Mouse (Mus musculus) heart, embryonic 11.5 days (tissue): Measurements from ENCODE around the gene Syt6. TPM values are rescaled to one million over a fixed set of nuclear protein-coding genes. Genes with fewer than 3 reads are reported as not detected.

Experiments
- ATAC-seq: fragments of 200-750 bp; cut with Nextera tagmentation; replicated peaks from 2 replicates; pipeline ENCODE4 v1.8.0; 2017; ENCODE audit warnings: moderate library complexity; ENCODE audit not compliant: insufficient number of reproducible peaks, low FRiP score, low TSS enrichment
- H3K27ac ChIP-seq: fragments of 300-500 bp; sonication (generic); 2 replicates; pipeline ENCODE4 v1.5.1; 2014; ENCODE audit warnings: mild to moderate bottlenecking, low read depth, low read length
- H3K27me3 ChIP-seq: fragments of 300-500 bp; sonication (generic); 2 replicates; pipeline ENCODE4 v1.6.1; 2014; ENCODE audit warnings: mild to moderate bottlenecking, low read length, mixed read lengths; ENCODE audit not compliant: control insufficient read depth, insufficient read depth
- H3K36me3 ChIP-seq: fragments of 300-500 bp; sonication (generic); 2 replicates; pipeline ENCODE4 v1.6.1; 2014; ENCODE audit warnings: mild to moderate bottlenecking, low read length, moderate library complexity, mixed read lengths; ENCODE audit not compliant: control insufficient read depth, insufficient read depth
- H3K4me1 ChIP-seq: fragments of 300-500 bp; sonication (generic); 2 replicates; pipeline ENCODE4 v1.6.1; 2014; ENCODE audit warnings: low read length; ENCODE audit not compliant: control insufficient read depth, insufficient read depth
- H3K4me2 ChIP-seq: fragments of 300-500 bp; sonication (generic); 2 replicates; pipeline ENCODE4 v1.6.1; 2014; ENCODE audit warnings: mild to moderate bottlenecking, moderate library complexity
- H3K4me3 ChIP-seq: fragments of 300-500 bp; sonication (generic); 2 replicates; pipeline ENCODE4 v1.5.1; 2014; ENCODE audit warnings: low read depth, low read length
- H3K9ac ChIP-seq: fragments of 300-500 bp; sonication (generic); 2 replicates; pipeline ENCODE4 v1.6.1; 2014; ENCODE audit warnings: mild to moderate bottlenecking, low read depth, low read length, moderate library complexity
- H3K9me3 ChIP-seq: fragments of 300-500 bp; sonication (generic); replicated peaks from 2 replicates; pipeline ENCODE4 v1.6.1; 2016; ENCODE audit warnings: low read length; ENCODE audit not compliant: control insufficient read depth
- WGBS: fragments of 180-500 bp; shearing (Covaris S2); extraction: QIAGEN DNeasy Blood & Tissue Kit; methylation state at CpG from one replicate; pipeline ENCODE4 v1.1.7; 2014; ENCODE audit not compliant: insufficient replicate concordance; 5-methylcytosine and 5-hydroxymethylcytosine counted together
- polyA plus RNA-seq: library from polyadenylated mRNA; unstranded; fragments of >200 nt; fragmentation: Nextera tagmentation; extraction: Ambion mirVana; gene quantifications from 2 replicates; pipeline ENCODE4 v1.2.1, GENCODE M21; 2014

The Syt6 gene
- polyA plus RNA-seq, 1 experiment from 2014 or later: 0.59 TPM

DNA sequence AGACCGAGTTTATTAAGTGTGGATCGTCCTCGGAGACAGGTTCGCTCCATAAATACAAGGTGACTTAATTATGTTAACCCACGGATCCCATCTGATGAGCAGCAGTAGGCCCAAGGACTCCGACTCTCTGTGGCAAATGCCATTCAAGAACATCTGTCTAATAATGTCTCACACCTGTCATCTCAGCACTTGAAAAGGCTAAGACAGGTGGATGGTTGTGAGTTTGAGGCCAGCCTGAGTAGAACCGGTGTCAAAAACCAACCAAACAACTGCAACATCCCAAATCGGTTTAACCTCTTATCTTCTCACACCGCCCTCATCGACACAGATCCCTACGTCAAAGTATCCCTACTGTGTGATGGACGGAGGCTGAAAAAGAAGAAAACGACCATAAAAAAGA is 50.1 kb downstream of the Syt6 start:
- no peaks in the 10 kb centered on the region for H3K36me3 ChIP-seq

DNA sequence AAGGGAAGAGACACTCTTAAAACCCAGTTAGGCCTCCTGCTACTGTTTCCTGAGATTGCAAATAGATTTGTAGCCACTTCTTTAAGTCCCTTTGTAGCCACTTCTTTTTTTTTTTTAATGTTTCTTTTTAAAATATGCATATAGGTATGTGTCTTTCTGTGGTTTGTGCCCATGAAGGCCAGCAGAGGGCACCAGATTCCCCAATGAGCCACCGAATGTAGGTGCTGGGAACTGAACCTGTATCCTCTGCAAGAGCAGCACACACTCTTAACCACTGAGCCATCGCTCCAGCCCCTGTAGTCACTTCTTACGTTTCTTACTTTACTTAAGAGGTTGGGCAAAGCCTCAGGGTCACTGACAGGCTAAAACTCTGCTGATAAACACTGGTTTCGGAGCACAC is 51.5 kb downstream of the Syt6 start:
- 77% methylated on average over 4 of the region's 4 CpGs for WGBS
- no peak overlapping the region for H3K27ac ChIP-seq
- H3K9ac ChIP-seq: no peak overlapping the region
- no peak overlapping the region for H3K4me3 ChIP-seq
- H3K36me3 ChIP-seq: no peaks in the 10 kb centered on the region
- no peak for ATAC-seq
- H3K9me3 ChIP-seq: no peaks in the 10 kb centered on the region; the same call in 1 of the 2 replicates
- H3K4me1 ChIP-seq: no peaks in the 10 kb centered on the region
- no peaks in the 10 kb centered on the region for H3K27me3 ChIP-seq
- no peak overlapping the region for H3K4me2 ChIP-seq

More for the DNA sequence above, 50.1 kb downstream of the Syt6 start:
- no peak for ATAC-seq
- no peaks in the 10 kb centered on the region; the same call in 1 of the 2 replicates for H3K9me3 ChIP-seq
- H3K27me3 ChIP-seq: no peaks in the 10 kb centered on the region
- WGBS: 87% methylated on average over 13 of the region's 13 CpGs
- H3K4me2 ChIP-seq: no peak overlapping the region
- H3K9ac ChIP-seq: no peak overlapping the region
- no peak overlapping the region for H3K27ac ChIP-seq
- no peak overlapping the region for H3K4me3 ChIP-seq
- H3K4me1 ChIP-seq: no peaks in the 10 kb centered on the region

DNA sequence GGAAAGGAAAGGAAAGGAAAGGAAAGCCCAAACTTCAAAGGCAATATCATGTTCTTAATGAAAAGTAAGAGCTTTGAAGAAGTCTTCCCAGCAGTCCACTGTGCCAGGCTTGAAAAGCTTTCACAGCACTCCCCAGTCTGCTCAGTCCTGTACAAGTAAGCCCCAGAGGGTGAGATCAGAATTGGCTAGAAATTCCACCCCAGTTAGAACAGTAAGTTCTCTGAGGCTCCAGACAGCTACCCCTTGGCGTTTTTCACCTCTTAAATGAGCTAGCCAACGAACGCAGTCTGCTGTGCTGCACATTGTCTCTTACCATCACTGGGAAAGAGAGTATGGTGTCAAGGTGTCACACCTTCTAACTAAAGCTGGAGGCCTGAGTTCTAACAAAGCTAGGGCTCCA is 52.6 kb downstream of the Syt6 start:
- no peak for ATAC-seq
- no peak overlapping the region for H3K9ac ChIP-seq
- H3K27me3 ChIP-seq: no peaks in the 10 kb centered on the region
- H3K4me3 ChIP-seq: no peak overlapping the region
- no peaks in the 10 kb centered on the region for H3K36me3 ChIP-seq
- H3K4me1 ChIP-seq: no peaks in the 10 kb centered on the region
- H3K4me2 ChIP-seq: no peak overlapping the region
- WGBS: 88% methylated on average over 3 of the region's 3 CpGs
- no peaks in the 10 kb centered on the region; the same call in 1 of the 2 replicates for H3K9me3 ChIP-seq
- no peak overlapping the region for H3K27ac ChIP-seq

DNA sequence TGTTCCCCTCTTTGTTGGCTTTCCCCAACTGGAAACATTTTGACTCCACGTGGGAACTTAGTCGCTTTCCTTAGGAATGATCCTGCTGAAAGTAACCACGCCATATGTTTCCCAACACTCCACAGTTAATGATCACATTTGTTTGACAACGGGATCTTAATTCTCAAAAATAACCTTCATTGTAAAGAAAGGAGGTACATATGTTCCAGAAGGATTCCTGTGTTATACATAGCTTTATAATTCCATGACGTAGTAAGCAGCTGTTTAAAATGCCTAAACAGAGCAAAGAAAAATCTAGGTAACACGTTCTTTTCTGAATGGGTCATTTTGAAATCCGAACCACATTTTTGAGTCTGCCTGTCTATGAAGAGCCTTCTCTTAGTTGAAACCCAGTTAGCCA is 58.1 kb downstream of the Syt6 start:
- no peaks in the 10 kb centered on the region for H3K27me3 ChIP-seq
- H3K4me2 ChIP-seq: no peak overlapping the region
- no peaks in the 10 kb centered on the region for H3K36me3 ChIP-seq
- H3K4me1 ChIP-seq: no peaks in the 10 kb centered on the region
- H3K27ac ChIP-seq: no peak overlapping the region
- H3K9ac ChIP-seq: no peak overlapping the region
- WGBS: 80% methylated on average over 7 of the region's 7 CpGs
- no peaks in the 10 kb centered on the region for H3K9me3 ChIP-seq
- no peak overlapping the region for H3K4me3 ChIP-seq
- no peak for ATAC-seq

DNA sequence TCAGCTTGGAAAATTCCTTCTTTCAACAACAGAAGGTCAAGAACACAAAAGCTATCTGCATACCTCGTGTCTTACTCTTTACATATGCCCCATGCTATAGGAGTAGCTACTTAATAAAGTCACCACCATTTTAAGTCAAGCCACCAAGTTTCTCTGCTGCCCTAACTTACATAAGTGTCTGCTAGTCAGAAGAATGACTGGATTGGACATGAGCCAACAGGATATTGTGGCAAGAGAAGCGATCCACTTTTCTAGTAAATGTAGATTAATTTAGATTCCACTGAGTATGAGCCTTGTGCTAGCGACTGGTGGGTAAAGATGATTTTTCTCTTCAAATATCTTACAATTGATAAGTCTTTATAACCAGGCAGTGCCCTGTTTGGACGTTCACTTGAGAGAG is 58.8 kb downstream of the Syt6 start:
- no peak for ATAC-seq
- Histone ChIP-seq H3K9me3 (no peaks in the 10 kb centered on the region), H3K27ac (no peak overlapping the region), H3K27me3 (no peaks in the 10 kb centered on the region), H3K4me2 (no peak overlapping the region), H3K36me3 (no peaks in the 10 kb centered on the region), H3K4me1 (no peaks in the 10 kb centered on the region), H3K9ac (no peak overlapping the region), H3K4me3 (no peak overlapping the region)
- WGBS: 63% methylated on average over 4 of the region's 4 CpGs

DNA sequence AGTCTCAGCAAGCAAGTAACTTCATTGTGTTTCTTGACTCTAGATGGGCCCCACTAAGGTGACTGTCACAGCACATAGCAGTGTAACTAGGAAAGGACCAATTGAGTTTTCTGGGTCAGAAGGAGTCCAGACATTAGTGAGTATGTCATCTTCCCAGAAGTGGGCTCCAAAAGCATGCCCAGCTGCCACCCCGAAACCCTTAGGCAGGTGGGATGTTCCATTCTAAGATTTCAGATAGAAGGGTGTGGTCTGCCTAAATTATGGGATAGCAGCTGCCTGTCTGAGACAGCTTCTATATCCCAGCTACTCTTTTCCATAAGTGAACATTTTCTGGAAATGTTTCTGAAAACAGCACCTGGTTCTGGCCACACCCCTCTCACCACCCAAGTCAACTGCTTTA is 59.2 kb downstream of the Syt6 start:
- Histone ChIP-seq H3K27me3 (no peaks in the 10 kb centered on the region), H3K9me3 (no peaks in the 10 kb centered on the region), H3K4me1 (no peaks in the 10 kb centered on the region), H3K36me3 (no peaks in the 10 kb centered on the region), H3K9ac (no peak overlapping the region), H3K27ac (no peak overlapping the region), H3K4me2 (no peak overlapping the region), H3K4me3 (no peak overlapping the region)
- no peak for ATAC-seq
- WGBS: 83% methylated on average over 1 of the region's 1 CpGs

DNA sequence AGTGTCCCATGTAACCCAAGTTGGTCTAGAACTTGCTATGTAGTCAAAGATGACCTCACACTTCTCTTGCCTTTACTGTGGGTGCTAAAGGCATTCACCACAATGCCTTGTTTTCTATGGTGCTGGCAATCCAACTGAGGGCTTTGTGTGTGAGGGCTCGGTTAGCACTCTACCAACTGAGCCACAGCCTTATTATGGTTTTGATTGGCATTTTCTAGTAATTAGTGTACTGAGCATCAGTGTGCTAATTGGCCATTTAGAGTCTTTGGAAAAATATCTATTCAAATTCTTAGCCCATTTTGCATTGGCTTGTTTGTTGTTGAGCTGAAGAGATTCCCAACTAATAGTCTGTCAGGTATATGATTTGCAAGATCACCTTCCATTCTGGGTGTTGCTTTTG is 62.6 kb downstream of the Syt6 start:
- Histone ChIP-seq H3K27me3 (no peaks in the 10 kb centered on the region), H3K4me3 (no peak overlapping the region), H3K9ac (no peak overlapping the region), H3K36me3 (no peaks in the 10 kb centered on the region), H3K4me1 (no peaks in the 10 kb centered on the region), H3K4me2 (no peak overlapping the region), H3K27ac (no peak overlapping the region), H3K9me3 (no peaks in the 10 kb centered on the region)
- WGBS: 69% methylated on average over 1 of the region's 1 CpGs
- no peak for ATAC-seq

DNA sequence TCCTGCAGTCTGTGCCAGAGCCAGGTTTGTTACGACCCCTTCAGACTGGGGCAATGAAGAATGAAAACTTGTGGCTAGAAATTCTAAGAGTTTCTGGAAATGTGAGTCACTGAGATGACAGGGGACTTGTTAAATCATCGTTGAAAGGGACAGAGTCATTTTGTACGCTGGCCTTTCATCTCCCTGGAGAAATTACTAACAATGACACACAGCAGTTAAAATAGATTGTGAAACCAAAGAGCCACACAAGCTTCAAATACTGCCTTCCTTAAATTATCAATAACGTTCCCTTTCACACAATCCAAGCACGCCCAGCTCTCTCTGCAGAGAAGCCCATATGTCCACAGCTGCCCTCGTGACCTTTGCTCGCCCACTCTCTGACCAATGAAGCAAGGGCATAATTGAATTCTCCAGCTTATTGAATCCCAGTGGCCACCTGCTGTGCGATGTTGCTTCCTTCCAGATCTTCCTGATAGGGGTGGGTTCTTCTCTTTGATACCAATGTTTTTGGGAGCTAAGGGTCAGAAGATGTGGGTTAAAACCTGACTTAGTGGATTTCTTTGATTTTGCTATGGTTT is 65.3 kb downstream of the Syt6 start:
- H3K4me3 ChIP-seq: no peak overlapping the region
- H3K27ac ChIP-seq: no peak overlapping the region
- no peaks in the 10 kb centered on the region for H3K27me3 ChIP-seq
- H3K4me2 ChIP-seq: no peak overlapping the region
- no peaks in the 10 kb centered on the region for H3K9me3 ChIP-seq
- no peak overlapping the region for H3K9ac ChIP-seq
- no peak for ATAC-seq
- no peaks in the 10 kb centered on the region for H3K4me1 ChIP-seq
- no peaks in the 10 kb centered on the region for H3K36me3 ChIP-seq
- 69% methylated on average over 8 of the region's 8 CpGs for WGBS

DNA sequence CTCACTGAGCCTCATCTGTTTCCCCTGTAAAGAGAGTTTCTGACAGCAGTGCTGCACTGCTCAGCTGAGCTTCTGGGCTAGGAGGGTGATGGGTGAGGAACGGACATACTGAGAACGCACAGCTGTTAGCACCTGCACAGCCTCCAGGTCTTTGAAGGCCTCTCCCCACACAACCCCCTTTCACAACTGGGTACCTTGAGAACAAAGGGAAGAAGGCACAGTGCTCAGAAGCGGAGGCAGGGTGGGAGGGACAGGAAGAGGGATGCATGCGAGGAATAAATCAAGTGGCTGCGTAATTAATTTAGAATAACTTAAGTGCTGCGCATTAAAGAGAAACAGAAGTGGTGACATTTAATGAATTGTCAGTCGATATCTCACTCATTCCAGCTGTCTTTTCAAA is 66.3 kb downstream of the Syt6 start:
- Histone ChIP-seq H3K36me3 (no peaks in the 10 kb centered on the region), H3K27ac (no peak overlapping the region), H3K9ac (no peak overlapping the region), H3K4me1 (no peaks in the 10 kb centered on the region), H3K4me3 (no peak overlapping the region), H3K27me3 (no peaks in the 10 kb centered on the region), H3K4me2 (no peak overlapping the region), H3K9me3 (no peaks in the 10 kb centered on the region)
- no peak for ATAC-seq
- 63% methylated on average over 7 of the region's 7 CpGs for WGBS
